Mouse (Mus musculus): Measurements from ENCODE around the gene Cisd2. TPM values are rescaled to one million over a fixed set of nuclear protein-coding genes. Genes with fewer than 3 reads are reported as not detected.

Gene Cisd2
- polyA plus RNA-seq, 1 experiment from 2014 or later, result 66.8 TPM

- Histone ChIP-seq H3K27ac (replicated peaks) (peak within 1 kb of the TSS; percentile 100), H3K27me3 (no peaks in the 10 kb centered on the region), H3K4me2 (peak within 1 kb of the TSS; percentile 95), H3K9me3 (no peaks in the 10 kb centered on the region), H3K9ac (peak within 1 kb of the TSS; percentile 91), H3K4me1 (replicated peaks) (peaks cover 31% of the 10 kb centered on the region), H3K4me3 (peak within 1 kb of the TSS; percentile 84), H3K36me3 (no peaks in the 10 kb centered on the region)
- peak; percentile 96 for ATAC-seq (ENCODE audit: low FRiP score, low read depth)
- WGBS, result under 1% methylated on average over 56 of the region's 56 CpGs
These were observed 14.2 kb upstream of the Cisd2 start, which contains the start of gene Ube2d3 for GRCm38 (mm10) chr3:135437758-135438495. Gene Ube2d3 (plus strand): TSS chr3:135438149.

DNA sequence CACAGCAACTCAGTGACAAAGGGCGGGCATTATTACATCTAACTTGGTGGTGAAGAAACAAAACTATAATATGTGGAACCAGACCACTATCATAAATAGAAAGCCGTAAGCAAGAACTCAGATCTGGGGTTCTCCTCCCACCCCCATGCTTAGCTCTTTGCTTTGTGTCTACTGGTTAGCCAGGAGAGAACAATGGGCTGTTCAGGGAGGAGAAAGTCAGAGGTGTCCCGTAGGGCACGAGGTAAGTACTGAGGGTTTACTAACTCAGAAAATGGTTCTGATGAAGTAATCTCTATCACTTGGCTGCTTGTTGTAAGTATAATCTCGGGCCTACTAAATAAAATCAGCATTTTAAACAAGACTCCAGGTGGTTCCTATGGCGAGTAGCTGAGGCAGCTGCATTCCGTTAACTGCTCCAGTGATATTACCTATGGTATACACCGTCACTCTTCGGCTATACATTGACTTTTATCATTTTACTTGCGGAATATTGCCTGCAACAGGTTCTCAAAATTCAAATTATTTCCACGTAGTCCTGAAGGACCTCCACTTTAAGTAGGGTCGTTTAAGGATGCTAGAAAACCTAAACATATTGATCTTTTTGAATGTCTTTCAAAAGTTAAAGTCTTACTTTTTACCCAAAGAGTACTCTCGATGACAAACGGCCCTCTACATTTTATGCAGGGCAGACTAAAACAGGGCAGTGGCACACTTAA lies 13.3 kb upstream of the Cisd2 start:
- peak overlapping the region; percentile 54 for H3K4me2 ChIP-seq
- H3K4me3 ChIP-seq, result peak overlapping the region; percentile 84
- H3K27me3 ChIP-seq, result no peaks in the 10 kb centered on the region
- peak overlapping the region; percentile 100 for H3K27ac ChIP-seq (replicated peaks)
- H3K9me3 ChIP-seq, result no peaks in the 10 kb centered on the region
- 34% methylated on average over 14 of the region's 14 CpGs for WGBS
- no peak for ATAC-seq (ENCODE audit: low FRiP score, low read depth)
- H3K4me1 ChIP-seq (replicated peaks), result peaks cover 26% of the 10 kb centered on the region
- no peaks in the 10 kb centered on the region for H3K36me3 ChIP-seq
- H3K9ac ChIP-seq, result peak overlapping the region; percentile 60

- H3K9me3 ChIP-seq, result no peaks in the 10 kb centered on the region
- peak overlapping the region; percentile 100 for H3K27ac ChIP-seq (replicated peaks)
- ATAC-seq (ENCODE audit: low FRiP score, low read depth), result peak; percentile 98
- H3K4me3 ChIP-seq, result peak overlapping the region; percentile 73
- H3K9ac ChIP-seq, result peak overlapping the region; percentile 66
- peak overlapping the region; percentile 66 for H3K4me2 ChIP-seq
- H3K36me3 ChIP-seq, result no peaks in the 10 kb centered on the region
- H3K4me1 ChIP-seq (replicated peaks), result peaks cover 25% of the 10 kb centered on the region
- no peaks in the 10 kb centered on the region for H3K27me3 ChIP-seq
- under 1% methylated on average over 99 of the region's 103 CpGs for WGBS
These were observed 693 bp downstream of the Cisd2 start for GRCm38 (mm10) chr3:135422856-135423607.

DNA sequence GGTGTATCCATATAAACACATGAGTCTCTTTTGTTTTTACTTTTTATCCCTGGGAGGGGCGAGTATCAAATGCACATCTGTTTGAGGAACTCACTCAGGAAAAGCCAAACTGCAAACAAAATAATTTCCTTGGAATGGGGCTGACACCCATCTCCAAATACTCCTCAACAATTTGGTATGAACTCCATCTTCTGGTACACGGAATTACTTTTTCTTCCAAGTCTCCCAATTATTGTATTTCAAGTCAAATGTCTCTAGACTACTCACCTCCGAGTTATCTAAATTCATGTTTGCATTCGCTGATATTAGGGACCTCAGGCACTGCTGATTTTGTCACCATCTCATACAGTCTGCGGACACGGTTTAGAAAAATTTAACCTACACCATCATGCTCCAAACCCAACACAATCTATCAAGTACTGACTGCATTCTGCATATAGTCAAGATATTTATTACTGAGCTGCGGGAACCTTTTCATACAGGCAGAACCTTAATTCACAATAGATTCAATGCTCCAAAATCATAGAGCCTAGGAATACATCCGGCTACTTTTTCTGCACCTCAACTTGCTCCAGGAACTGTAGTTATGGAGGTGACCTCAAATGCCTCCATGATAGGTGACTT lies 1.4 kb downstream of the Cisd2 start:
- WGBS, result 28% methylated on average over 8 of the region's 8 CpGs
- Histone ChIP-seq H3K27ac (replicated peaks) (peak overlapping the region; percentile 100), H3K9me3 (no peaks in the 10 kb centered on the region), H3K36me3 (no peaks in the 10 kb centered on the region), H3K4me3 (peak overlapping the region; percentile 73), H3K4me1 (replicated peaks) (peaks cover 25% of the 10 kb centered on the region), H3K9ac (peak overlapping the region; percentile 66), H3K27me3 (no peaks in the 10 kb centered on the region), H3K4me2 (peak overlapping the region; percentile 66)
- no peak for ATAC-seq (ENCODE audit: low FRiP score, low read depth)

GRCm38 (mm10) chr3:135421310-135421594 lies 2.5 kb downstream of the Cisd2 start:
- peaks cover 25% of the 10 kb centered on the region for H3K4me1 ChIP-seq (replicated peaks)
- H3K27me3 ChIP-seq, result no peaks in the 10 kb centered on the region
- no peak overlapping the region for H3K27ac ChIP-seq (replicated peaks)
- no peak overlapping the region for H3K4me3 ChIP-seq
- no peaks in the 10 kb centered on the region for H3K36me3 ChIP-seq
- 0 out of 2 replicates have a peak overlapping the region, but pooled peaks have one; percentile 13 for H3K9ac ChIP-seq
- peak overlapping the region; percentile 66; the same call in 1 of the 2 replicates for H3K4me2 ChIP-seq
- H3K9me3 ChIP-seq, result no peaks in the 10 kb centered on the region
- no peak for ATAC-seq (ENCODE audit: low FRiP score, low read depth)

DNA sequence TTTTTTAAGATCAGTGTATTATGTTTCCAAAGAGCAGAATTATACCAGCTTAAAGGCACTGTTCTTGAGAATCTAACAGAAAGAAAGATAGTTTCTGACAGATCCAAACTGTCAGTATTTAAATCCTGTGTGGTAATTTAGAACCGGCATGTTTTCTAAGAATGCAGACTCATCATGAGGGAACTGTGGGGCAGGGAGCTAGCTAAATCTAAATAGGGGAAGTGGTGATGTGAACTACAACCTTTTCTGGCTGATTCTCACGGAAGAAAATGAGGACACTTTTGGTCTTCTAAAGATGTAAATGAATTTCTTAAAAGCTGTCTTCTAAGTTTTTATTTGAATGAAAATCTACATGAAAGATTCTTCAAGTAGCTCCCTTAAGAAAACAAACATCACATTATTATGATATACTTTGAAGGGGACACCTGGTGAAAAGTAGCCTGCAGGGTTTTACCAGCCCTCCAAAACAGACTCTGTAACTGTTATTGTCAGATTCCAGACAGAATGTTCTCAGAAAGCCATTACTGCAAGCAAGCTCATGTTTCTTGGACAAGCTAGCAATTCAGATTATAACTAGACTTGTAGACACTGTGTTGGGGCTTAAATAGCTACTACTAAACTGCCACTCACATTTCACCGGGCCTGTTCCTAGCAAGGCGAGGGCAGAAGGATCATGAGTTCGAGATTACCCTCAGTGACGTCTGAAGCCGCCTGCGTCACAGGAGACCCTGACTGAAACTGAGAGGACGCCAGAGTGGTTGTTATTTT lies 3.0 kb downstream of the Cisd2 start:
- H3K4me3 ChIP-seq, result no peak overlapping the region
- no peaks in the 10 kb centered on the region for H3K36me3 ChIP-seq
- no peaks in the 10 kb centered on the region for H3K27me3 ChIP-seq
- H3K9me3 ChIP-seq, result no peaks in the 10 kb centered on the region
- H3K4me2 ChIP-seq, result no peak overlapping the region
- H3K4me1 ChIP-seq (replicated peaks), result peaks cover 25% of the 10 kb centered on the region
- no peak overlapping the region for H3K9ac ChIP-seq
- WGBS, result 88% methylated on average over 9 of the region's 9 CpGs
- ATAC-seq (ENCODE audit: low FRiP score, low read depth), result no peak
- no peak overlapping the region for H3K27ac ChIP-seq (replicated peaks)

DNA sequence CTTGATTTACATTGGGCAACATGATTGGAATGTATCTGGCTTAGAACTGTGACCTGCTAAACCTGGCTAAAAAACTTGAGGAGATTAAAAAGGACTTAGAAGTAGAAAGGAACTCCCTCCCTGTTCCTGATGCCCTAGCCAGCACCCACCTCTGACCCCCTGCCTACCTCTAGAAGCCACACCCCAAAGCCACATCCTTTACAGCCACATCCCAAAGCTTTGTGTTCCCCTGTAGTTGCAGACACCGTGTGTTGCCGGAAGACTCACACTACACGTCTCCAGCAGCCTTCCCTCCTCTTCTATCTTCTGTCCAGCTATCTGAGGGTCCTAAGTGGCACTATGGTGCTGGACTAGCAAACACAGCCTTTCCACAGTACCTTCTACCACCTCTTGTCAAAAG lies 5.9 kb downstream of the Cisd2 start:
- 90% methylated on average over 3 of the region's 3 CpGs for WGBS
- H3K4me3 ChIP-seq, result no peak overlapping the region
- H3K36me3 ChIP-seq, result no peaks in the 10 kb centered on the region
- ATAC-seq (ENCODE audit: low FRiP score, low read depth), result no peak
- no peaks in the 10 kb centered on the region for H3K27me3 ChIP-seq
- no peak overlapping the region for H3K4me2 ChIP-seq
- H3K9ac ChIP-seq, result no peak overlapping the region
- H3K9me3 ChIP-seq, result no peaks in the 10 kb centered on the region
- no peak overlapping the region for H3K27ac ChIP-seq (replicated peaks)
- peaks cover 18% of the 10 kb centered on the region for H3K4me1 ChIP-seq (replicated peaks)

DNA sequence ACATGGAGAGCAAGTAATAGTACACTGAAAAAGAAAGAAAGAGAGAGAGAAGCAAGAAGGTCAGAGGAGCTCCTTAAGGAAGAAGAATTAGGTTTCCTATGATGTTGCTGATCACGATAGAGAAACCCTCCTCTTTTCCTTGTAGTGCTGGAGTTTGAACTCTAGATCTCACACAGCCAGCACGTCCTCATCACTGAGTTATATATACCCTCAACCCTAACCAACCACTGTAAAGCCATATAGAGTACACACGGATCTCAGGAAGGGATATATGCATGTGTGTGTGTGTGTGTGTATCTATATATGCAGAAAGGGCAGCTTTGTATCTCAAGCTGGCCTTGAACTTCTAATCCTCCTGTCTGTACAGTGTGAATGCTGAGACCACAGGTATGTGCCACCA lies 6.5 kb downstream of the Cisd2 start:
- Histone ChIP-seq H3K9me3 (no peaks in the 10 kb centered on the region), H3K27me3 (no peaks in the 10 kb centered on the region), H3K9ac (no peak overlapping the region), H3K4me1 (replicated peaks) (peaks cover 15% of the 10 kb centered on the region), H3K36me3 (no peaks in the 10 kb centered on the region), H3K4me3 (no peak overlapping the region), H3K27ac (replicated peaks) (no peak overlapping the region), H3K4me2 (no peak overlapping the region)
- WGBS, result 95% methylated on average over 3 of the region's 3 CpGs
- ATAC-seq (ENCODE audit: low FRiP score, low read depth), result no peak

DNA sequence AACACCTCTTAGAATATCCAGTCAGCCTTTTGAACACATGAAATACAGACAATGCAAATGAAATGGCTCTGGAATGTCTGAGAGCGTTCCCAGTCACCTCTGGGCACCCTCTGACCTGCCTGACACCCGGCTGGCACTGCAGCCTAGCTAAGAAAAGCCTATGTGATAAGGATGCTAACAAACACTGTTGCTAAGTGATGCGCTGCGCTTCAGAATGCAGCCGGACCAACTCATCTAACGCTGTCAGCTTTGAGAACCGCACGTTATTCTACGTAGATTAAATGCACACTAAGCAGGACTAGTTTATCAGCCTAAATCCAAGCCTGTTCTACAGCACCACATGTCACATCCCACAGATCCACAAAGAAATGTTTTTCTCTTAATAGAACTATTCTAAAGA lies 11.9 kb downstream of the Cisd2 start:
- Histone ChIP-seq H3K9ac (no peak overlapping the region), H3K36me3 (peaks cover 4% of the 10 kb centered on the region), H3K9me3 (no peaks in the 10 kb centered on the region), H3K27ac (replicated peaks) (no peak overlapping the region), H3K4me1 (replicated peaks) (no peaks in the 10 kb centered on the region), H3K27me3 (no peaks in the 10 kb centered on the region), H3K4me2 (no peak overlapping the region), H3K4me3 (no peak overlapping the region)
- no peak for ATAC-seq (ENCODE audit: low FRiP score, low read depth)
- 31% methylated on average over 9 of the region's 9 CpGs for WGBS

- Histone ChIP-seq H3K27ac (replicated peaks) (no peak overlapping the region), H3K27me3 (no peaks in the 10 kb centered on the region), H3K9me3 (no peaks in the 10 kb centered on the region), H3K36me3 (peaks cover 10% of the 10 kb centered on the region), H3K9ac (no peak overlapping the region), H3K4me3 (no peak overlapping the region), H3K4me1 (replicated peaks) (no peaks in the 10 kb centered on the region), H3K4me2 (no peak overlapping the region)
- ATAC-seq (ENCODE audit: low FRiP score, low read depth), result no peak
- 90% methylated on average over 12 of the region's 12 CpGs for WGBS
These were observed 12.7 kb downstream of the Cisd2 start for GRCm38 (mm10) chr3:135411056-135411455.

- peaks cover 18% of the 10 kb centered on the region for H3K36me3 ChIP-seq
- no peak overlapping the region for H3K9ac ChIP-seq
- WGBS, result 98% methylated on average over 5 of the region's 5 CpGs
- no peaks in the 10 kb centered on the region for H3K27me3 ChIP-seq
- ATAC-seq (ENCODE audit: low FRiP score, low read depth), result no peak
- no peaks in the 10 kb centered on the region for H3K4me1 ChIP-seq (replicated peaks)
- no peak overlapping the region for H3K27ac ChIP-seq (replicated peaks)
- no peaks in the 10 kb centered on the region for H3K9me3 ChIP-seq
- H3K4me2 ChIP-seq, result no peak overlapping the region
- H3K4me3 ChIP-seq, result no peak overlapping the region
These were observed 14.5 kb downstream of the Cisd2 start for GRCm38 (mm10) chr3:135409219-135409618.
